Mouse (Mus musculus) heart, adult 2 months (tissue): Measurements from ENCODE around the gene Bub1b.

Experiments used
- CTCF ChIP-seq: fragments of 200-600 bp; IDR thresholded peaks from 2 replicates; pipeline ENCODE4 v1.8.1; 2022; ENCODE audit warnings: antibody characterized with exemption, mild to moderate bottlenecking, moderate library complexity
- EP300 ChIP-seq: fragments of 200-500 bp; IDR thresholded peaks from 2 replicates; pipeline ENCODE4 v1.6.1; 2011; ENCODE audit warnings: low read depth, low read length, control low read depth; ENCODE audit not compliant: insufficient read depth
- POLR2A ChIP-seq: fragments of 200-500 bp; IDR thresholded peaks from 2 replicates; pipeline ENCODE4 v1.6.1; 2011; ENCODE audit warnings: mild to moderate bottlenecking, low read depth, low read length, control low read depth; ENCODE audit not compliant: insufficient read depth

DNA sequence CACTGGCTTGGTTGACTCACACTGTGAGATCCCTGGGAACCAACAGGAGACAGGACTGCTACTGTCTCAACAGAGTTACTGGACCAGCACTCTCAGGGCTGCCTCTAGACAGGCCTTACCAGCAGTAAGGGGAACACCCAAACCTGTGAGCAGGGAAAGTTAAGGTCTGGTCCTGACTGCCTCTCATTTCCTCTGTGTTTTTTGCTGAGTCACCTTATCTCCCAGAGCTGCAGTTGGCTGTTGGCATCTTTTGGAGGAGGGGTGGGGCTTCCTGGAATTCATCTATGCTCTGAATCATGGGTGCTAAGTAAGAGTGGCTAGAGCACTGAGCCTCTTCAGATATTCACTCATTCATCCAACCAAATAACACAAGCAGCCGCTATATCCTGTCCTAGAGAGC lies 61.1 kb downstream of the Bub1b start:
- TF ChIP-seq POLR2A, result no peak
- TF ChIP-seq EP300, result 0 out of 2 replicates have a peak, but pooled peaks have one; percentile 34
- TF ChIP-seq CTCF, result no peak
